Mouse (Mus musculus) thymus, adult 2 months (tissue): ENCODE measurements at regions not wholly inside any gene's neighbourhood (a gene's known extent, or its start where the extent isn't known, plus 50 kb on each side); places are given as distances from the start of the nearest gene placed in this dataset.

Experiments used
- CTCF ChIP-seq: fragments of 200-500 bp; IDR thresholded peaks from 2 replicates; pipeline ENCODE4 v1.5.1; 2012; ENCODE audit warnings: mild to moderate bottlenecking, control low read depth, low read length, moderate library complexity, borderline replicate concordance; ENCODE audit not compliant: control insufficient read depth, poor library complexity, insufficient read depth; ENCODE audit errors: extremely low read depth
- POLR2A ChIP-seq: fragments of 200-500 bp; IDR thresholded peaks from 2 replicates; pipeline ENCODE4 v1.6.1; 2012; ENCODE audit warnings: mild to moderate bottlenecking, low read length, control low read depth, moderate library complexity; ENCODE audit not compliant: control insufficient read depth, poor library complexity, insufficient read depth; ENCODE audit errors: extremely low read depth

- TF ChIP-seq CTCF (no peak), POLR2A (no peak)
Measured at GRCm38 (mm10) chr14:36774349-36774748, 194.2 kb downstream of the Ccser2 start.
